Mouse (Mus musculus) kidney, adult 11 months (tissue): ENCODE data around the gene Tapbpl.
A peak's percentile ranks its signal among the peaks of the same experiment; 100 is the strongest.

Experiments used
- DNase-seq: peaks from one replicate; pipeline ENCODE4 v3.0.0; 2022

Tapbpl gene

DNA sequence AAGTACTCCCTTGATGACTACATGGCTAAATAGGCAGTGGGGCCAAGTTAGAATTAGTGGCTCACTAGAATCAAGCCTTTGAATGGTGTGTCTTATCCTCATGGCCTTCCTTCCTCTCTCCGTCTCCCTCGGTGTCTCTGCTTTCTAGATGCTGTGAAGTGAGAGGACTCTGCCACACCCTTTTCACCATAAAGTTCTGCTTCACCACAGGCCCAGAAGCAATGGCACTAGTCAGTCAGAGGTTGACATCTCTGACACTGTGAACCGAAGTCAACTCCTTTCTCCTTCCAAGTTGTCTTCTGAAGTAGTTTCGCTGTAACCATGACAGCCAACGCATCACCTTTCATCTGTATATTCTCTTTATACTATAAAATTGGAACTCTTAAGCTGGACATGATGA is 7.9 kb upstream of the Tapbpl start:
- no peak for DNase-seq

GRCm38 (mm10) chr6:125238396-125238795 is 6.7 kb upstream of the Tapbpl start:
- DNase-seq: no peak

DNA sequence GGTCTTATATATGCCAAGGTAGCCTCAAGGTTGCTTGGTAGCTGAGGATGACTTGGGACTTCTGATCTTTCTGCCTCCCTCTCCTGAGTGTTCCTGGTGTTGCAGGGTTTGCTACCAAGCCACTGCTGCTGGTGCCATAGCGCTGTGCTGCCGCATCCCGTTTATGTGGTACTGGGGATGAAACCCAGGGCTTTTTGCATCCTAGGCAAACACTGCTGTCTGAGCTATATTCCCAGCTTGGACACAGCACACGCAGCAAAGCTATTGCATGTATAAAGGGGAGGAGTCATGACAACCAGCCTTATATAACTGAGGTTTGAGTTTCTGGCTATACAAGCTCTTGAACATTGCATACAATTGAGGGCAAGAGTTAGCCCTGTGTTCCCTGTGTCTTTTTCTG is 5.8 kb upstream of the Tapbpl start:
- DNase-seq: no peak

DNA sequence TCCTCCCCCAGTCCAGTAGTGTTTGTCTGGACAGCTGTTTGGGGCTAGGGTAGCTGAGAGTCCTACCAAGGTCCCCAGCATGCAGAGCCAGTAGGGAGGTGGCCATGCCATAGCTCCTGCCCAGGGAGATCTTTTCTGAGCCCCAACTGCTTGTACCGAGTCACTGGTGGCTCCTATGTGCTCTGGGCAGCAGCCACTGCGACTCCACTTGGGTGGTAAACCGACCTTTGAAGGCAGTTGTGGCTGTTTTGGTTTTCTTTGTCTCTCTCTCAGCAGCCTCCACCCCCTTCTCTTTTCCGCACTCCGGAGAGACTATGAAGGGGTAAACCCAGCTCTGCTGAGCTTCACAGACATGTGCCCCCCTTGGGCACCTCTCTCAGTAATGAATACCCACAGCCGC is 5.1 kb upstream of the Tapbpl start, which contains the start of gene Cd27:
TSS of gene Cd27 (minus strand) at position 229 of the 400 bp plus-strand sequence.
- no peak for DNase-seq

- no peak for DNase-seq
Measured at GRCm38 (mm10) chr6:125236341-125236740, 4.7 kb upstream of the Tapbpl start.

- no peak for DNase-seq
Measured at GRCm38 (mm10) chr6:125234520-125234828, 2.8 kb upstream of the Tapbpl start.

DNA sequence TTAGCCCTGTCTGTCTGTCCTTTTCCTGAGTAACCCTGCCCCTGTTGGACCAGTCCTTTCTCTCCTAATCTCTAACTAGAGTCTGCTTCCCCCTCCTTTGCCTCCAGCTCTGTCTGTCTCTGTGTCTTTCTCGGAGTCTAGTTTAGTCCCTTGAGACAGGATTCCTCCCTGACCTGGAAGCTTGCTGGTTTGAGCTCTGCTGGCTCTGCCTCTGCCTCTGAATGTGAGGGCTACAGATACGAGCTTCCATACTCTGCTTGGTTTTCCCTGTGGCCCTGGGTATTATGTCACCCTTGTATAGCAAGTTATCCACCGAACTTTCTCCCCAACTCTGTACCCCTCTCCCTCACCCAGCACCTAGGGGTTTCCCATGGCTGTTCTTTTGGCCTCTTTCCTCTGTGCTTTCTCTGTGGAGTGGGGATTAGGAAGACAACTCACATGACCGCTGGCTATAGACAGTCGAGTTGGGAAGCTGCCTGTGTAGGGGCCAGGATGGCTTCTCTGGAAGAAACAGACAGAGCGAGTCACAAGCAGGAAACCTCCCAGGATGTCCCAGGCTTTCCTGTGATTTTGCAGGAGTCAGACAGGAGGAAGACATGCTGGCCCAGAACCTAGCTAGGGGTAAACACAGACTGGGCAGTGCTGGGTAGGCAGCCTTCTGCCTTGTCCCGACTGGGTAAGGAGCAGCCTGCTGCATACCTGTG is 2.3 kb upstream of the Tapbpl start:
- DNase-seq: no peak

GRCm38 (mm10) chr6:125232516-125232915 is 856 bp upstream of the Tapbpl start:
- no peak for DNase-seq

GRCm38 (mm10) chr6:125232045-125232437 is 381 bp upstream of the Tapbpl start:
- no peak for DNase-seq

GRCm38 (mm10) chr6:125230571-125230970 is 1.1 kb downstream of the Tapbpl start:
- no peak for DNase-seq

DNA sequence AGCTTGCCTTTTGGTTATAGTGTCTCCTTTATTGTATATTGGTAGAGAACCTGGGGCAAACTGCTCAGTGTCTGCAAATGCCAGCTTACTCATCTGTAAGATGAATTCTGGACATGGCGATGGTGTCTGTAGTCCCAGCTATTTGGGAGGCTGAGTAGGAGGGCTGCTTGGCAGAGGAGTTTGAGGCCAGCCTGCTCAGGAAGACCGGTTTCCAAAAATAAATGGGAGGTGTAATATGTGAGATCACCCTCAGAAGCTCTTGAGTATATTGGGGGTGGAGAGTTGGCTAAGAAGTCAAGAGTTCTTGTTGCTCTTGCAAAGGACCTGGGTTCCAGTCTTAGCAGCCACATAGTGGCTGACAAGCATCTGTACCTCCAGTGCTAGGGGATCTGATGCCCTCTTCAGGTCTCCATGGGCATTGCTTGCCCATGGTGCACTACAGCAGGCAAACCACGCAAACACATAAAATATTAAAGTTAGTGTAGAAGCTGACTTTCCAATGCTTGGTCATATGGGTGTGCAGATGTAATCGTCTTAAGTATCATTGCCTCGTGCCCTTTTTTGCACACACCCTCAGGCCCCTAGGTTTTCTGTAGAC is 6.0 kb downstream of the Tapbpl start:
- DNase-seq: no peak

GRCm38 (mm10) chr6:125222577-125222976 is 9.1 kb downstream of the Tapbpl start:
- DNase-seq: no peak

GRCm38 (mm10) chr6:125222146-125222545 is 9.5 kb downstream of the Tapbpl start:
- DNase-seq: no peak

GRCm38 (mm10) chr6:125221115-125221745 is 10.4 kb downstream of the Tapbpl start:
- DNase-seq: no peak

DNA sequence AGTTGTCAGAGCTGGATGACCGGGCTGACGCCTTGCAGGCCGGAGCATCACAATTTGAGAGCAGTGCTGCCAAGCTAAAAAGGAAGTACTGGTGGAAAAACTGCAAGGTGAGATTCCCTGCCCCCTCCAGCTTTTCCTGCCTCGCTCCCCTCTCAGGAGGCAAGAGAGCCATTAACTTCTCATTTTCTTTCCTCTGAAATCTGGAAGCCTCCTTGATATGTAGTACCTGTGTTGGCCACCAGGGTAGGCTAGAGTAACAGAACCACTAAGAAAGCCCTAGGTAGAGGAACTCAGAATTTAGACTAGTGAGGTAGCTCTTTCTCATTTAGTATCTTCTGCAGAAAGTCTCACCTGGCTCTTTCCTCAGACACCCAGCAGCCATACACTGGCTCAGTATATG is 12.7 kb downstream of the Tapbpl start:
- no peak for DNase-seq

DNA sequence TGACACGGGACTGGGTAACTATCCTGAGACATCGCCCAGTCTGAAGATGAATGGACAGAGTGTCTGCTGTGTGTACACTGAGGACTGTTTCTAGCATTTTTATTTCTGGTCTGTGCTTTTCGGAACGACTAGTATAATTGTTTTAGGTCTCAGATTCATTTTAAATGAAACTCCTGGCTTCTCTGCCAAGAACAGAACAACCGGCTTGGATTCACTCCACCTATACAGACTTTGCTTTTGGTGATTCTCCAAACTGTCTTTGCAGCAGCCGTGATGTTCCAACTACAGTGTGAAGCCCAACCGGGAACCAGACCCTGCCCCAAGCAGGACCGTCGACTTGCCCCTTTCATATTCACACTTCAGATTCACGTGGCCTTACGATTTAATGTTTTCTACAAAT is 13.8 kb downstream of the Tapbpl start:
- DNase-seq: no peak

GRCm38 (mm10) chr6:125216898-125217297 is 14.8 kb downstream of the Tapbpl start:
- DNase-seq: no peak

DNA sequence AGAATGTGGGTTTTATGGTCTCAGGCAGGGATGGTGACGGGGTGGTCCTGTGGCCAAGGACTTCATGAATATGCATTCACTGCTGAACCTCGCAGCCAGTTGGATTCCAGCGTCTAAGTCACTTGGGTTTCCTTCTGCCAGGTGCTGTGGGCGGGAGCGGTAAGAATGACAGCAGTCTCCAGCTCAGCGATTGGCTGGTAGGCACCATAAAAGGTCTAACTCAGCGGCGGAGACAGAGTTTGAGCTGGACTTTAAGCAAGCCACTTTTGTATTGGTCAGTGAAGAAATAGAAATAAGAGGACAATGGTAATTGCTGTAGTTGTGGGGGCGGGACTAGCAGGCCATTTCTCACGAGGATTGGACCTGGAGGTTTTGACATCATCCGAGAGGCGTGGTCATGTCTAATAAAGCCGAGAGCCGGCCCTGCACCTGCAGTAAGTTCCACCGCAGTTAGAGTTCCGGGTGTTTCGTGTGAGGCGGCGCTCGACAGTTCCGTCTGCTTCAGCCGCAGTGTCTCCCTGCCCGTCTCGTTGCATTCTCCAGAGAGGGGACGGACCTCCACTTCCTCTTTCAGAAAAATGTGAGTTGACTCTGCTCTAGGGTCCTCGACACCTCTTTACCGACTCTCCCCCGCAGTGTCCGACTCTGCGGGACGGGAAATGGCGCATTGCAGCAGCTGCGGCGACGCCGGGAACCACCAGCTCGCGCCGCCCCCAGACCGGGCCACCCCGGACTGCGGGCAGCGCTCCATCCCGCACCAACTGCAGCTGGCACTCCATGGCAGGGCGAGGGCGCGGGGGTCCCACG is 16.3 kb downstream of the Tapbpl start, which contains the start of gene Vamp1:
TSS of gene Vamp1 (plus strand) at position 404 of the 807 bp plus-strand sequence.
- DNase-seq: peak; percentile 99

GRCm38 (mm10) chr6:125213715-125214114 is 17.9 kb downstream of the Tapbpl start:
- DNase-seq: no peak

DNA sequence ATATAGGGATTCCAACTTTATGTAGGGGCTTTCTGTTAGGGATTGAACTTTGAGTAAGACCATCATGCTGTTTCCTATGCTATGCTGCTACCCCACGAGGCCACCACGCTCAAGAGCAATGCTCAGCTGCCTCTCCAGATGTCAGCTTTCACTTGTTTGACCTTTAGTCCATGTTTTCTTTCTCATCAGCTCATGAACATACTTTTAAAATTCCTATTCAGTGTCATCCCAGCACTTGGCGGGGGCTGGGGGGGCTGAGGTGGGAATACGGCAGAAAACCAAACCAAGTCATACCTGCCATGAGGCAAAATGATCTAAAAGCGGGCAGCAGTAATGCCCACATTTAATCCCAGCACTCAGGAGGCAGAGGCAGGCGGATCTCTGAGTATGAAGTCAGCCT is 18.5 kb downstream of the Tapbpl start:
- no peak for DNase-seq

DNA sequence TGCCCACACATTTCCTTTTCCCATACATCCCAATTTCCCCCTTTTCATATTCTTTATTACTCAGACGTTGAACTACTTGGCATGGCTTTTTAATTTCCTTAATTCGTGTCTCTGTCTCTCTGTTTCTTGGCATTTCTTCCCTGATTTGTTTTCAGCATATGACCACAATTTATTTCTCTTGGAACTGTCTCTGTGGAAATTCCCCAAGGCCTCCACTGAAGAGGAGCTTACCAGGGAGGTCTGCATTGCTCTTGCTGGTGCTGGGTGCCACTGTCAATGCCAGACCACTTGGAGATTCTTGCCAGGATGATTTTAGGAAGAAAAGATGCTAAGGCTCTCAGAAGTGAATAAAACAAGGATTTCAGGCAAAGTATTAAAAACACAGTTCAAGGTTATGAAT is 19.0 kb downstream of the Tapbpl start:
- DNase-seq: no peak

GRCm38 (mm10) chr6:125210436-125210835 is 21.2 kb downstream of the Tapbpl start:
- DNase-seq: no peak

- no peak for DNase-seq
Measured at GRCm38 (mm10) chr6:125197166-125197565, 34.5 kb downstream of the Tapbpl start.

GRCm38 (mm10) chr6:125196301-125196700 is 35.4 kb downstream of the Tapbpl start:
- no peak for DNase-seq
